Mouse (Mus musculus): ENCODE measurements at regions not wholly inside any gene's neighbourhood (a gene's known extent, or its start where the extent isn't known, plus 50 kb on each side); places are given as distances from the start of the nearest gene placed in this dataset.

GRCm38 (mm10) chr16:86117959-86118358 is 216.3 kb upstream of the Adamts5 start:
- intact Hi-C loops (cut with DNase I): no loop called here
- no peak for DNase-seq

- intact Hi-C loops (cut with DNase I): no loop called here
- DNase-seq: no peak
Measured at GRCm38 (mm10) chr16:86115587-86116376, 214.2 kb upstream of the Adamts5 start.

GRCm38 (mm10) chr16:86094461-86094860 is 192.8 kb upstream of the Adamts5 start:
- intact Hi-C loops (cut with DNase I): no loop called here
- DNase-seq: no peak

- intact Hi-C loops (cut with DNase I): no loop called here
- DNase-seq: no peak
Measured at GRCm38 (mm10) chr16:86090175-86090574, 188.5 kb upstream of the Adamts5 start.

GRCm38 (mm10) chr16:86087421-86087820 is 185.8 kb upstream of the Adamts5 start:
- DNase-seq: no peak
- intact Hi-C loops (cut with DNase I): no loop called here

GRCm38 (mm10) chr16:86067628-86068364 is 166.2 kb upstream of the Adamts5 start:
- intact Hi-C loops (cut with DNase I): no loop called here

GRCm38 (mm10) chr16:86060087-86060486 is 158.5 kb upstream of the Adamts5 start:
- DNase-seq: no peak
- intact Hi-C loops (cut with DNase I): no loop called here

More at GRCm38 (mm10) chr16:86067628-86068364, 166.2 kb upstream of the Adamts5 start:
- peak in 1 of 2 experiments; percentile 9 for DNase-seq

GRCm38 (mm10) chr16:86044695-86045094 is 143.1 kb upstream of the Adamts5 start:
- intact Hi-C loops (cut with DNase I): no loop called here
- DNase-seq: no peak

GRCm38 (mm10) chr16:86034772-86035171 is 133.1 kb upstream of the Adamts5 start:
- intact Hi-C loops (cut with DNase I): no loop called here
- DNase-seq: no peak

GRCm38 (mm10) chr16:86027700-86028099 is 126.1 kb upstream of the Adamts5 start:
- intact Hi-C loops (cut with DNase I): no loop called here
- no peak for DNase-seq

- DNase-seq: no peak
- intact Hi-C loops (cut with DNase I): no loop called here
Measured at GRCm38 (mm10) chr16:86015336-86015735, 113.7 kb upstream of the Adamts5 start.

GRCm38 (mm10) chr16:86011051-86011450 is 109.4 kb upstream of the Adamts5 start:
- no peak for DNase-seq
- intact Hi-C loops (cut with DNase I): no loop called here

GRCm38 (mm10) chr16:86009638-86010329 is 108.2 kb upstream of the Adamts5 start:
- intact Hi-C loops (cut with DNase I): no loop called here
- DNase-seq: no peak

GRCm38 (mm10) chr16:86007799-86008198 is 106.2 kb upstream of the Adamts5 start:
- intact Hi-C loops (cut with DNase I): no loop called here
- DNase-seq: no peak

GRCm38 (mm10) chr16:86000846-86001245 is 99.2 kb upstream of the Adamts5 start:
- no peak for DNase-seq
- intact Hi-C loops (cut with DNase I): no loop called here

- DNase-seq: no peak
- intact Hi-C loops (cut with DNase I): no loop called here
Measured at GRCm38 (mm10) chr16:85985841-85986240, 84.2 kb upstream of the Adamts5 start.

GRCm38 (mm10) chr16:85977102-85977501 is 75.5 kb upstream of the Adamts5 start:
- DNase-seq: peak; percentile 10 to 44
- intact Hi-C loops (cut with DNase I): no loop called here

GRCm38 (mm10) chr16:85966892-85967444 is 65.3 kb upstream of the Adamts5 start:
- intact Hi-C loops (cut with DNase I): no loop called here
- no peak for DNase-seq

GRCm38 (mm10) chr16:85966251-85966650 is 64.6 kb upstream of the Adamts5 start:
- no peak for DNase-seq
- intact Hi-C loops (cut with DNase I): no loop called here

GRCm38 (mm10) chr16:85964352-85965210 is 63.0 kb upstream of the Adamts5 start:
- no peak for DNase-seq
- intact Hi-C loops (cut with DNase I): no loop called here
